ENCODE assay signal across 8 mouse cellular contexts in genomic region chr9:90241618-90242017, GRCm38 (mm10). TPM values are rescaled to one million over a fixed set of nuclear protein-coding genes. Genes with fewer than 3 reads are reported as not detected.
DNase-seq lines count a peak whose midpoint lies in the region; ATAC-seq lines count a peak whose summit lies in the region.

No protein-coding gene starts in this region.

- no peak overlapping the region for H3K4me2 ChIP-seq in embryonic facial prominence, embryonic 11.5 days (ENCODE audit: low read depth, low read length)
- H3K4me2 ChIP-seq in midbrain, embryonic 16.5 days (ENCODE audit: low read length) = no peak overlapping the region

- no peak overlapping the region for H3K4me3 ChIP-seq in embryonic facial prominence, embryonic 11.5 days (ENCODE audit: low read depth, low read length)
- H3K4me3 ChIP-seq in embryonic facial prominence, embryonic 10.5 days = no peak overlapping the region
- no peak overlapping the region for H3K4me3 ChIP-seq in midbrain, embryonic 16.5 days (ENCODE audit: low read depth, low read length)
- no peak overlapping the region for H3K4me3 ChIP-seq in midbrain, embryonic 10.5 days

- no peak overlapping the region for H3K9ac ChIP-seq in embryonic facial prominence, embryonic 11.5 days (replicated peaks; ENCODE audit: low read length)
- H3K9ac ChIP-seq in midbrain, embryonic 16.5 days (ENCODE audit: low read depth, low read length) = no peak overlapping the region

- H3K36me3 ChIP-seq in embryonic facial prominence, embryonic 11.5 days (replicated peaks; ENCODE audit: control insufficient read depth, insufficient read depth, low read depth, low read length) = no peaks in the 10 kb centered on the region
- H3K36me3 ChIP-seq in embryonic facial prominence, embryonic 10.5 days (replicated peaks) = peaks cover 22% of the 10 kb centered on the region
- no peaks in the 10 kb centered on the region for H3K36me3 ChIP-seq in midbrain, embryonic 16.5 days (ENCODE audit: control insufficient read depth, insufficient read depth, low read length)
- H3K36me3 ChIP-seq in midbrain, embryonic 10.5 days = peaks cover 24% of the 10 kb centered on the region

- 69% methylated on average over 7 of the region's 7 CpGs for WGBS in embryonic facial prominence, embryonic 11.5 days
- WGBS in embryonic facial prominence, embryonic 10.5 days = 64% methylated on average over 7 of the region's 7 CpGs
- WGBS in midbrain, embryonic 16.5 days = 70% methylated on average over 7 of the region's 7 CpGs
- WGBS in midbrain, embryonic 10.5 days = 71% methylated on average over 7 of the region's 7 CpGs

- peak; percentile 19 for DNase-seq in embryonic facial prominence, embryonic 11.5 days (ENCODE audit: low spot score)
- DNase-seq in embryonic facial prominence, embryonic 10.5 days (ENCODE audit: low spot score) = no peak
- no peak for DNase-seq in midbrain, embryonic 10.5 days (ENCODE audit: low spot score)
- peak; percentile 80 for DNase-seq in c-Kit-positive CD71-positive TER-119-positive erythroid progenitor cells, embryonic 14.5 days (ENCODE audit: low spot score)
- peak; percentile 84 to 90 for DNase-seq in spleen, postnatal 4 days (ENCODE audit: low spot score in 2 of 2)
- no peak for DNase-seq in kidney, postnatal 25 days
- no peak for DNase-seq in heart, postnatal 36 days

- H3K27me3 ChIP-seq in embryonic facial prominence, embryonic 11.5 days (ENCODE audit: control insufficient read depth, insufficient read depth, low read length) = no peaks in the 10 kb centered on the region
- no peaks in the 10 kb centered on the region for H3K27me3 ChIP-seq in embryonic facial prominence, embryonic 10.5 days (replicated peaks; ENCODE audit: low read depth, poor library complexity, severe bottlenecking)
- H3K27me3 ChIP-seq in midbrain, embryonic 16.5 days (ENCODE audit: control insufficient read depth, insufficient read depth, low read depth, low read length) = no peaks in the 10 kb centered on the region
- no peaks in the 10 kb centered on the region for H3K27me3 ChIP-seq in midbrain, embryonic 10.5 days (ENCODE audit: low read depth, poor library complexity, severe bottlenecking)

- H3K27ac ChIP-seq in embryonic facial prominence, embryonic 11.5 days (replicated peaks; ENCODE audit: low read depth, low read length) = no peak overlapping the region
- H3K27ac ChIP-seq in embryonic facial prominence, embryonic 10.5 days (replicated peaks) = no peak overlapping the region
- H3K27ac ChIP-seq in midbrain, embryonic 16.5 days (ENCODE audit: low read length) = 0 out of 2 replicates have a peak overlapping the region, but pooled peaks have one; percentile 14
- H3K27ac ChIP-seq in midbrain, embryonic 10.5 days (replicated peaks) = no peak overlapping the region

- H3K4me1 ChIP-seq in embryonic facial prominence, embryonic 11.5 days (ENCODE audit: control insufficient read depth, insufficient read depth, low read length) = no peaks in the 10 kb centered on the region
- no peaks in the 10 kb centered on the region for H3K4me1 ChIP-seq in embryonic facial prominence, embryonic 10.5 days
- no peaks in the 10 kb centered on the region for H3K4me1 ChIP-seq in midbrain, embryonic 16.5 days (ENCODE audit: control insufficient read depth, insufficient read depth, low read length)
- no peaks in the 10 kb centered on the region for H3K4me1 ChIP-seq in midbrain, embryonic 10.5 days

- no peaks in the 10 kb centered on the region for H3K9me3 ChIP-seq in embryonic facial prominence, embryonic 11.5 days (replicated peaks; ENCODE audit: control insufficient read depth, low read length)
- H3K9me3 ChIP-seq in embryonic facial prominence, embryonic 10.5 days = no peaks in the 10 kb centered on the region
- no peaks in the 10 kb centered on the region for H3K9me3 ChIP-seq in midbrain, embryonic 16.5 days (replicated peaks; ENCODE audit: control insufficient read depth, low read length, poor library complexity, severe bottlenecking)
- no peaks in the 10 kb centered on the region for H3K9me3 ChIP-seq in midbrain, embryonic 10.5 days (replicated peaks)

- intact Hi-C loops in heart, postnatal 36 days (cut with DNase I) = no loop called here

- ATAC-seq in embryonic facial prominence, embryonic 11.5 days (replicated peaks; ENCODE audit: insufficient number of reproducible peaks, low FRiP score, low TSS enrichment, low read depth) = no peak
- ATAC-seq in midbrain, embryonic 16.5 days = no peak

RNA-seq across cellular contexts. Expression of gene Tbc1d2b, which starts 29.0 kb away (rescaled TPM):
- polyA plus RNA-seq in embryonic facial prominence, embryonic 11.5 days (2014; fragmentation: Nextera tagmentation; extraction: Ambion mirVana) = 9.5 and 9.9 TPM in 2 replicates
- polyA plus RNA-seq in embryonic facial prominence, embryonic 10.5 days (2016; fragmentation: Nextera tagmentation; extraction: Ambion mirVana) = 8.3 and 8.8 TPM in 2 replicates
- polyA plus RNA-seq in midbrain, embryonic 16.5 days (2015; fragmentation: Nextera tagmentation; extraction: Ambion mirVana) = 6.3 and 7.3 TPM in 2 replicates
- 7.9 and 8.9 TPM in 2 replicates for polyA plus RNA-seq in midbrain, embryonic 10.5 days (2016; fragmentation: Nextera tagmentation; extraction: Ambion mirVana)
- 10 to 100 TPM; 11.2 to 11.8 TPM for total RNA-seq in heart, postnatal 36 days (2021)

Comparison
In these comparisons a context has a peak if more than half of its experiments do, and no peak if none do; other contexts are left out.
1. DNase-seq: peak in embryonic facial prominence, embryonic 11.5 days (single experiment), c-Kit-positive CD71-positive TER-119-positive erythroid progenitor cells, embryonic 14.5 days (single experiment) and spleen, postnatal 4 days (2 of 2); none in embryonic facial prominence, embryonic 10.5 days (single experiment), midbrain, embryonic 10.5 days (single experiment), kidney, postnatal 25 days (0 of 2) and heart, postnatal 36 days (0 of 2).